Mouse (Mus musculus) midbrain, postnatal 0 days (tissue): ENCODE measurements around the gene Ube2u. TPM values are rescaled to one million over a fixed set of nuclear protein-coding genes. Genes with fewer than 3 reads are reported as not detected.

Source experiments
- ATAC-seq: fragments of 200-750 bp; cut with Nextera tagmentation; 2 replicates; pipeline ENCODE4 v1.8.0; 2017; ENCODE audit warnings: moderate number of reproducible peaks, mild to moderate bottlenecking, moderate TSS enrichment, moderate library complexity; ENCODE audit not compliant: low FRiP score
- DNase-seq: peaks from one replicate; pipeline ENCODE4 v3.0.0-alpha.2; 2015; ENCODE audit warnings: low spot score
- H3K27ac ChIP-seq: fragments of 300-500 bp; sonication (generic); 2 replicates; pipeline ENCODE4 v1.5.1; 2014; ENCODE audit warnings: low read depth, mild to moderate bottlenecking, low read length, mixed read lengths
- H3K27me3 ChIP-seq: fragments of 300-500 bp; sonication (generic); 2 replicates; pipeline ENCODE4 v1.6.1; 2014; ENCODE audit warnings: low read length, control low read depth, mixed read lengths; ENCODE audit not compliant: insufficient read depth
- H3K36me3 ChIP-seq: fragments of 300-500 bp; sonication (generic); 2 replicates; pipeline ENCODE4 v1.6.1; 2014; ENCODE audit warnings: low read length, control low read depth, mixed read lengths; ENCODE audit not compliant: insufficient read depth
- H3K4me1 ChIP-seq: fragments of 300-500 bp; sonication (generic); 2 replicates; pipeline ENCODE4 v1.6.1; 2014; ENCODE audit warnings: mild to moderate bottlenecking, control low read depth, antibody characterized with exemption, low read length, mixed read lengths; ENCODE audit not compliant: insufficient read depth
- H3K4me2 ChIP-seq: fragments of 300-500 bp; sonication (generic); 2 replicates; pipeline ENCODE4 v1.6.1; 2014; ENCODE audit warnings: low read depth, mild to moderate bottlenecking, low read length, mixed read lengths; ENCODE audit not compliant: poor library complexity, severe bottlenecking
- H3K4me3 ChIP-seq: fragments of 300-500 bp; sonication (generic); 2 replicates; pipeline ENCODE4 v1.5.1; 2014; ENCODE audit warnings: low read depth, mild to moderate bottlenecking, low read length, moderate library complexity
- H3K9ac ChIP-seq: fragments of 300-500 bp; sonication (generic); replicated peaks from 2 replicates; pipeline ENCODE4 v1.6.1; 2014; ENCODE audit warnings: mild to moderate bottlenecking, low read length, moderate library complexity, mixed read lengths; ENCODE audit not compliant: poor library complexity, severe bottlenecking
- H3K9me3 ChIP-seq: fragments of 300-500 bp; sonication (generic); 2 replicates; pipeline ENCODE4 v1.6.1; 2016; ENCODE audit warnings: low read length, control low read depth
- CTCF ChIP-seq: IDR thresholded peaks from 2 replicates; pipeline ENCODE4 v1.5.1; 2016; ENCODE audit warnings: antibody characterized with exemption, mild to moderate bottlenecking
- WGBS: fragments of 180-500 bp; shearing (Covaris S2); extraction: QIAGEN DNeasy Blood & Tissue Kit; methylation state at CpG from one replicate; pipeline ENCODE4 v1.1.7; 2014; 5-methylcytosine and 5-hydroxymethylcytosine counted together
- polyA plus RNA-seq: library from polyadenylated mRNA; unstranded; fragments of >200 nt; fragmentation: Nextera tagmentation; extraction: Ambion mirVana; gene quantifications from 2 replicates; pipeline ENCODE4 v1.2.1, GENCODE M21; 2015
- total RNA-seq: library from RNA; depleted of rRNA; stranded (reverse); fragments of >200 nt; gene quantifications from 2 replicates; pipeline ENCODE4 v1.2.3, GENCODE M21; 2014; rRNA removed

Ube2u gene
- total RNA-seq (0.76 and 0.82 TPM in 2 replicates), polyA plus RNA-seq (0.25 TPM in 1 of 2 replicates, not detected in the other)

GRCm38 (mm10) chr4:100478592-100479321 lies at the start of gene Ube2u:
Gene Ube2u, plus strand, starts transcription at chr4:100478849.
- Histone ChIP-seq H3K27me3 (no peaks in the 10 kb centered on the region), H3K4me1 (no peaks in the 10 kb centered on the region), H3K27ac (no peak within 1 kb of the TSS), H3K4me3 (peak within 1 kb of the TSS; percentile 25; the same call in 1 of the 2 replicates), H3K9ac (0 out of 2 replicates have a peak within 1 kb of the TSS, but pooled peaks have one; percentile 24), H3K4me2 (peak within 1 kb of the TSS; percentile 45), H3K9me3 (no peaks in the 10 kb centered on the region), H3K36me3 (no peaks in the 10 kb centered on the region)
- ATAC-seq = peak; percentile 92
- peak; percentile 85 for DNase-seq
- TF ChIP-seq CTCF = no peak
- 21% methylated on average over 15 of the region's 15 CpGs for WGBS

DNA sequence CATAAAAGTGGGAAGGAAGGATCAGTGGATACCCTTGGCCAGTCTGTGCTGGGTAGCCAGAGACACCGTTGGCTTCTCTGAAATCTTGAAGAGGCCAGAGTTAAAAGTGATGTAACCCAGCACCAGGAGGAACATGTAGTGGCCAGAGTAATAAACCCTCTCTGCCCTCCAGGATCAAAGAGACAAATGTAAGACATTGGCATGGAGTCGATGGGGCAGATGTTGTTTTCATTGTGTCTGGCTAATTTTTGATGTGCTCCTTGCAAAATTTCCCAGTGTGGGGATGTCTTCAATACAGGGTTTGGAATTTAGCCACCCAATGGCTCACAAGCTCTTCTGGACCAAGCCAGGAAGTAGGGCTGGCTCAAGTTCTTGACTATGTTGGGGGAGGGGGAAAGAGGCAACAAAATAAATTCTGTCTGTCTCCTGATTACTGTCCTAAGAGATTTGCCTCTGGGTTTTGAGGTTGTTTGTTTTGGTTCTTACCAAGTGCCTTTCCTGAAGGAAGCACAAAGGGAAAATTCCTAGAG lies 49.2 kb upstream of the Ube2u start:
- Histone ChIP-seq H3K4me3 (no peak overlapping the region), H3K9me3 (no peaks in the 10 kb centered on the region), H3K4me1 (no peaks in the 10 kb centered on the region), H3K27me3 (no peaks in the 10 kb centered on the region), H3K9ac (no peak overlapping the region), H3K27ac (no peak overlapping the region), H3K36me3 (no peaks in the 10 kb centered on the region), H3K4me2 (no peak overlapping the region)
- no peak for DNase-seq
- 72% methylated on average over 2 of the region's 2 CpGs for WGBS
- ATAC-seq = no peak
- TF ChIP-seq CTCF = no peak

GRCm38 (mm10) chr4:100435281-100436168 lies 43.1 kb upstream of the Ube2u start:
- TF ChIP-seq CTCF = no peak
- no peaks in the 10 kb centered on the region for H3K9me3 ChIP-seq
- ATAC-seq = no peak
- H3K4me1 ChIP-seq = no peaks in the 10 kb centered on the region
- no peak for DNase-seq
- H3K9ac ChIP-seq = no peak overlapping the region
- H3K4me3 ChIP-seq = no peak overlapping the region
- H3K4me2 ChIP-seq = no peak overlapping the region
- no peak overlapping the region for H3K27ac ChIP-seq
- 82% methylated on average over 8 of the region's 8 CpGs for WGBS
- no peaks in the 10 kb centered on the region for H3K27me3 ChIP-seq
- H3K36me3 ChIP-seq = no peaks in the 10 kb centered on the region

DNA sequence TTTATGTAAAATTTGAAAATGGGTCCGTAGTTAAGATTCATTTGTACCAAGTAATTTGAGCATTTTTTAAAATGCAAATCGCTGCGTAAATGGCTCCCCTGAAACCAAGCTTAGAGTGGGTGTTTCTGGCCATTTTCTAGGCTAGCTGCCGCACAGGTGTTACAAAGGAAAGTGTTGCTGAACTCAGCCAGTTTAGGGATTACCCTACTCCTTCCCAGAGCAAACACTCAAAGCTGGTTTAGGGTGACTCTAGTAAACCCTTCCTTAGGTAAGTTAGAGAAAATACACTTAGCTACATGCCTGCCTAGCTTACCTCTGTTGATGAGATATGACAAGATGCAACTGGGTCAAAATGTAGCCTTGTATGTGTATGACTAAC lies 42.5 kb upstream of the Ube2u start:
- no peak overlapping the region for H3K9ac ChIP-seq
- no peaks in the 10 kb centered on the region for H3K27me3 ChIP-seq
- H3K4me3 ChIP-seq = no peak overlapping the region
- no peaks in the 10 kb centered on the region for H3K36me3 ChIP-seq
- no peak for TF ChIP-seq CTCF
- ATAC-seq = no peak
- H3K27ac ChIP-seq = no peak overlapping the region
- no peak overlapping the region for H3K4me2 ChIP-seq
- 89% methylated on average over 4 of the region's 4 CpGs for WGBS
- no peak for DNase-seq
- 0 out of 2 replicates have a peak, but pooled peaks cover 3% of the 10 kb centered on the region for H3K9me3 ChIP-seq
- H3K4me1 ChIP-seq = no peaks in the 10 kb centered on the region

GRCm38 (mm10) chr4:100446897-100447296 lies 31.8 kb upstream of the Ube2u start:
- Histone ChIP-seq H3K9ac (no peak overlapping the region), H3K27ac (no peak overlapping the region), H3K4me1 (no peaks in the 10 kb centered on the region), H3K27me3 (no peaks in the 10 kb centered on the region), H3K4me3 (no peak overlapping the region), H3K36me3 (no peaks in the 10 kb centered on the region), H3K4me2 (no peak overlapping the region), H3K9me3 (no peaks in the 10 kb centered on the region)
- ATAC-seq (no peak), DNase-seq (no peak)
- TF ChIP-seq CTCF = no peak
- WGBS = 76% methylated on average over 3 of the region's 3 CpGs
